Mouse (Mus musculus): Measurements from ENCODE around the gene Trappc6a. TPM values are rescaled to one million over a fixed set of nuclear protein-coding genes. Genes with fewer than 3 reads are reported as not detected.

Gene Trappc6a
- polyA plus RNA-seq, 1 experiment from 2014 or later, result 73.2 TPM

DNA sequence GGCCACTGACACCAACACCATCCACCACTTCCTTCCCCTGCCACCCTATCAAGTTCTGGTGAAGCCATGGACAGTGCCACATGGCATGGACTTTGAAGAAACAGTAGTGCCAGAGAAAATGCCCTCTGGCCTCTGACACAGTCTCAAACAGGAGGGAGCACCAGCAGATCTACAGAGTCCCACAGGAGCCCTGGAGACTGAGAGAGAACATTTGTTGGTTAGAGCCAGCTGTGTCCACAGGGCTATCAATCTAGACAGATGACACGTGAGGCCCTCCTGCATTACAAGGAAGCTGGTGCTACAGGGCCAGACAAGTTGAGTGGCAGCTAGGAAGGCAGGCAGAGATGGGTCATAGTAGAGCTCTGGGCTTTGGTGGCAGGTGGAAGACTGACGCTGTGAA, 44.2 kb downstream of the Trappc6a start:
- no peak for ATAC-seq (replicated peaks; ENCODE audit: insufficient number of reproducible peaks, insufficient read depth, low FRiP score, low read depth)
- WGBS, result 38% methylated on average over 2 of the region's 2 CpGs
- Histone ChIP-seq H3K9ac (no peak overlapping the region), H3K27ac (no peak overlapping the region), H3K4me3 (no peak overlapping the region), H3K4me2 (no peak overlapping the region), H3K9me3 (replicated peaks) (no peaks in the 10 kb centered on the region), H3K27me3 (no peaks in the 10 kb centered on the region), H3K4me1 (replicated peaks) (peaks cover 22% of the 10 kb centered on the region), H3K36me3 (no peaks in the 10 kb centered on the region; the same call in 1 of the 2 replicates)

DNA sequence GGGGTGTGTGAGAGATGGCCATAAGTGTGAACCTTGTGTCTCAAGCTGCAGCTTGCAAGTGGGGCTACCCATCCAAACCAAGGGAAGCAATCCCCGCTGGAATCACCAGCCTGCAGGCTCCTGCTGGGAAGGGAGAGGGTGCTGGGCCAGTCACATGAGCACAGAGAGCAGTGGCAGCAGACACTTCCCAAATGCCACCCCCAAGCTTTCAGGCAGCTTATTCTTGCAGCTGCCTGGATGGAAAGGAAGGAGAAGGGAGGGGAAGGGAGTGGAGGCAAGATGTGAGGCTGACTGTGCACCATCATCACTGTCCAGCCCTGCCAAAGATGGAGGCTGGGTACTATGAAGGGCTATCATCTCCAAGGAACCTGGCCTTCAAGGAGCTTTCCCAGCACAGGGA, 46.0 kb downstream of the Trappc6a start:
- Histone ChIP-seq H3K9me3 (replicated peaks) (no peaks in the 10 kb centered on the region), H3K9ac (no peak overlapping the region), H3K4me1 (replicated peaks) (peaks cover 39% of the 10 kb centered on the region), H3K27ac (no peak overlapping the region), H3K36me3 (no peaks in the 10 kb centered on the region; the same call in 1 of the 2 replicates), H3K4me3 (no peak overlapping the region), H3K4me2 (no peak overlapping the region), H3K27me3 (no peaks in the 10 kb centered on the region)
- no peak for ATAC-seq (replicated peaks; ENCODE audit: insufficient number of reproducible peaks, insufficient read depth, low FRiP score, low read depth)
- WGBS, result 90% methylated on average over 1 of the region's 1 CpGs

DNA sequence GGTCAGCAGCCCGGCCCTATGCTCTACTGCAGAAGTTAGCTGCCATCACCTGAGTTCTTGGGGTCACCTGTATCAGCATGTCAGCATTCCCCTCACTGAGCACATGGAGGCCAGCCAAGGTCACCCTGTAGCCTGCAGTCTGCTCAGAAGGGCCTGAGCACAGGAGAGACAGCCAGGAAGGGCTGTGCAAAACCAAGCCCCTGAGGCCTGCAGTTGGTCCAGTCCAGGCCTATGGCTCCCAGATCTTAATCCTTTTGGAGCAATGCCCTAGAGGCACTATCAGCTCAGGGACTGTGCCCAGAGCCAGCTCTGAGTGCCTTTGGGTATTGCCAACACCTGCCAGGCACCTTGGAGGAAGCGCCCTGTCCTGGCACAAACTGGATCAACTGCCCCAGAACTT, 48.9 kb downstream of the Trappc6a start:
- Histone ChIP-seq H3K4me1 (replicated peaks) (peaks cover 59% of the 10 kb centered on the region), H3K27ac (peak overlapping the region; percentile 53), H3K4me3 (no peak overlapping the region), H3K9ac (no peak overlapping the region), H3K36me3 (no peaks in the 10 kb centered on the region; the same call in 1 of the 2 replicates), H3K9me3 (replicated peaks) (no peaks in the 10 kb centered on the region), H3K4me2 (no peak overlapping the region), H3K27me3 (no peaks in the 10 kb centered on the region)
- no peak for ATAC-seq (replicated peaks; ENCODE audit: insufficient number of reproducible peaks, insufficient read depth, low FRiP score, low read depth)
- 73% methylated on average over 2 of the region's 2 CpGs for WGBS

DNA sequence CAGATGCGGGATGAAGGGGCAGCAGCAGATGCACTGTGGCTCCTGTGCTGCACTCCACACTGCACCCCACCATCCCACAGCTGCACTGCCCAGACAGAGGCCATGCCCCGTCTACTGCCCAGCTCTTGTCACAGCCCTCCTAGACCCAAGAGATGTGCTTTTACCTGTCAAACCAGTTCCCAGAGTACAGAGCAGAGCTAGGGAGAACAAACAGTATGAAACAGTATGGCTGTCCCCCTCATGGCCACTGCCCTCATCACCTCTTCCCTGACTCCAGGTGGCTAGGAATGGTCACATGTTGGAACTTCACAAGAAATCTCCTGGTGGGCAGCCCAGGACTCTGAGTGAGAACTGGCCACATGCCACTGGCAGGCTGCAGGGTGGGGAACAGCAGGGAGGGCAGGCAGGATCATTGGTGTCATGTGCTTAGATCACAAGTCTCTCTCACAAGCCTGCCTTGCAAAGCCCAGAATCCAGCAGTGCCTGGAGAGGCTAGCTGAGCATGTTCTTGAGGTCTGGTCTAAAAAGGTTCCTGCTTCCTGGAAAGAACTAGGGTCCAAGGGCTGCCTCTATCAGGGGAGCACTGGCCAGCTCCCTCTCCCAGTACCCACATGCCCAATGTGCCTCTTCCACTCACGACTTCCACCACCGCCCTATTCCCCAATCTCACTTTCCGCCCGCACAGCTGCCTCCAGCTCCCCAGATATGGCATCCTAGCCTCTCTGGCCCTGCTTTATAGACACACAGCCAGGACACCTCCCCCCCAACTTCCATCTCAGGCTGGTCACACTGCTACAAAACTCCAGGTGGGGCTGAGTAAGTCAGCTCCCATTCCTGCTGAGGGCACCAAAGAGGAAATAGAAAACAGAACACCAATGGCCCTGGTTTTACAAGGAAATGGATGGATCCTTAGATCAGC, 50.0 kb downstream of the Trappc6a start:
- no peaks in the 10 kb centered on the region for H3K9me3 ChIP-seq (replicated peaks)
- H3K4me1 ChIP-seq (replicated peaks), result peaks cover 58% of the 10 kb centered on the region
- H3K27ac ChIP-seq, result 0 out of 2 replicates have a peak overlapping the region, but pooled peaks have one; percentile 30
- no peaks in the 10 kb centered on the region; the same call in 1 of the 2 replicates for H3K36me3 ChIP-seq
- 85% methylated on average over 6 of the region's 6 CpGs for WGBS
- H3K27me3 ChIP-seq, result no peaks in the 10 kb centered on the region
- H3K9ac ChIP-seq, result no peak overlapping the region
- no peak for ATAC-seq (replicated peaks; ENCODE audit: insufficient number of reproducible peaks, insufficient read depth, low FRiP score, low read depth)
- H3K4me2 ChIP-seq, result no peak overlapping the region
- no peak overlapping the region for H3K4me3 ChIP-seq

DNA sequence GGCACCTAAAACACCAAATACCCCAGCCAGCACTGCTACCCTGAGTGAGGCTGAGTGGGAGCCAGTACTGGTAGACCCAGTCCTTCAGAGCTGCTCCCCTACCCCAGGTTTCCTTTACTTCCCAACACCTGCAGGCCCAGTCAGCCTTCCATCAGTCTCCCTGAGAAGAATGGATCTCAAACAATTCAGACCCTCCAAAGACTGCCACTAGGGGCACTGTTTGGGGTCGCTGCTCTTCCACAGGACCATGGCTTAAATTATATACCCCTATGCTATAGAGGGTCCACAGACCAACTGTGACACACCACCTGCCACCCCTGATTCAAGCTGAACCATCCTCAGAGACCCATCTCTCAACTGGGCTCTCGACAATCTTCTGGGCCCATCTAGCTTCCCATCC, 50.8 kb downstream of the Trappc6a start:
- no peak for ATAC-seq (replicated peaks; ENCODE audit: insufficient number of reproducible peaks, insufficient read depth, low FRiP score, low read depth)
- Histone ChIP-seq H3K9me3 (replicated peaks) (no peaks in the 10 kb centered on the region), H3K27ac (no peak overlapping the region), H3K36me3 (peaks cover 3% of the 10 kb centered on the region; the same call in 1 of the 2 replicates), H3K4me3 (no peak overlapping the region), H3K9ac (no peak overlapping the region), H3K27me3 (no peaks in the 10 kb centered on the region), H3K4me2 (no peak overlapping the region), H3K4me1 (replicated peaks) (peaks cover 65% of the 10 kb centered on the region)
- WGBS, result 40% methylated on average over 2 of the region's 2 CpGs

DNA sequence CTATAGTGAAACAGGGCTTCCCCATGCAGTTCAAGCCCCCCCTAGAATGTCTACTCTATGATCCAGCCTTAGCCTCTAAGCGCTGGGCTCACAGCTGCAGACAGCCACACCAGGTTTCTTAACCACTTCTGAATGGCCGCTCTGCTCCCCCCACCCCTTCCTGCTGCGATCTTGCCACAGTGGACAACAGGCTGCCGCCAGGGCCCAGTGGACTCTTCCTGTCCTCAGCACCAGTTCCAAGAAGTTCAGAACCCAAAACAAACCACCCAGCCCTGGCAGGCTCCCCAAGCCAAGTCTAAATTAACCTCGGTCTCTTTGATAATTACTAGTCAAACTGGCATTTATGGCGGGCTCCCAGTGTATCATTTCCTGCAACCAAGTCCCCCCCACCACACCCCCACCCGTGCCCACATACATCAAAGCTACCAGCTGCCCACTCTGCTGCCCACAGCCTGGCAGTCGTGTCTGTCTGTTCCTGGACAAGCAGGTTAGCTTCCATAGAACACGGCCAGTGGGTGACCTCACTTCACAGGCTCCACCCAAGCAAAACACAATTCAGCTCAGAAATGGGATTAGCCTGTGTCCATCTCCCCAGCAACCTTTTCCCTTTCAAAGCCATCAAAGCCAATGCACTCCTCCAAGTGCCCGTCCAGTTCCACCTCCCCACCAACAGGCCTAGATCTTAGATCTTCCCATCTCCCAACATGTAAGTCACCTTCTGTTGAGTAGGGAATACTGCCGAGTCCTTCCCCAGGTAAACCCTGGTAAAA, 52.5 kb downstream of the Trappc6a start:
- WGBS, result 19% methylated on average over 11 of the region's 11 CpGs
- H3K4me3 ChIP-seq, result peak overlapping the region; percentile 80
- H3K4me2 ChIP-seq, result peak overlapping the region; percentile 94
- H3K36me3 ChIP-seq, result peaks cover 19% of the 10 kb centered on the region
- H3K27me3 ChIP-seq, result no peaks in the 10 kb centered on the region
- peak overlapping the region; percentile 84 for H3K9ac ChIP-seq
- H3K4me1 ChIP-seq (replicated peaks), result peaks cover 61% of the 10 kb centered on the region
- H3K27ac ChIP-seq, result peak overlapping the region; percentile 90
- ATAC-seq (replicated peaks; ENCODE audit: insufficient number of reproducible peaks, insufficient read depth, low FRiP score, low read depth), result no peak
- H3K9me3 ChIP-seq (replicated peaks), result no peaks in the 10 kb centered on the region; the same call in 1 of the 2 replicates

DNA sequence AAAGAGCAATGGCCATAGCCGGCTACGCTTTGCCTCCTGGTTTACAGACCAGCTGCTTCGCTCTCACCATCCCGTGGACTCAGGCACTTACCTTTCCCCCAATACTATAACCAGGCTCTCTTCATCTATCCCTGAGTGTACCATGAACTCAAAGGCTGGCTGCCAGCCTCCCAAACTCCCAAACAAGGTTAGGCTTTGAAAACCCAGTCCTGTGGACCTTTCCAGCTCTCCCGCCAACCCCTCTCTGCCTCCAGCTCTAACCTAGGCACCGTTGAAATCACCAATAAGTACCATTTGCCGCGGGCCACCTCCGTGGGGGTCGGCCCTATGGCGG, 53.2 kb downstream of the Trappc6a start:
- Histone ChIP-seq H3K4me1 (replicated peaks) (peaks cover 58% of the 10 kb centered on the region), H3K9me3 (replicated peaks) (no peaks in the 10 kb centered on the region; the same call in 1 of the 2 replicates), H3K4me2 (peak overlapping the region; percentile 94), H3K27me3 (no peaks in the 10 kb centered on the region), H3K36me3 (peaks cover 19% of the 10 kb centered on the region), H3K9ac (peak overlapping the region; percentile 84), H3K4me3 (peak overlapping the region; percentile 80), H3K27ac (peak overlapping the region; percentile 90)
- WGBS, result under 1% methylated on average over 11 of the region's 11 CpGs
- no peak for ATAC-seq (replicated peaks; ENCODE audit: insufficient number of reproducible peaks, insufficient read depth, low FRiP score, low read depth)

DNA sequence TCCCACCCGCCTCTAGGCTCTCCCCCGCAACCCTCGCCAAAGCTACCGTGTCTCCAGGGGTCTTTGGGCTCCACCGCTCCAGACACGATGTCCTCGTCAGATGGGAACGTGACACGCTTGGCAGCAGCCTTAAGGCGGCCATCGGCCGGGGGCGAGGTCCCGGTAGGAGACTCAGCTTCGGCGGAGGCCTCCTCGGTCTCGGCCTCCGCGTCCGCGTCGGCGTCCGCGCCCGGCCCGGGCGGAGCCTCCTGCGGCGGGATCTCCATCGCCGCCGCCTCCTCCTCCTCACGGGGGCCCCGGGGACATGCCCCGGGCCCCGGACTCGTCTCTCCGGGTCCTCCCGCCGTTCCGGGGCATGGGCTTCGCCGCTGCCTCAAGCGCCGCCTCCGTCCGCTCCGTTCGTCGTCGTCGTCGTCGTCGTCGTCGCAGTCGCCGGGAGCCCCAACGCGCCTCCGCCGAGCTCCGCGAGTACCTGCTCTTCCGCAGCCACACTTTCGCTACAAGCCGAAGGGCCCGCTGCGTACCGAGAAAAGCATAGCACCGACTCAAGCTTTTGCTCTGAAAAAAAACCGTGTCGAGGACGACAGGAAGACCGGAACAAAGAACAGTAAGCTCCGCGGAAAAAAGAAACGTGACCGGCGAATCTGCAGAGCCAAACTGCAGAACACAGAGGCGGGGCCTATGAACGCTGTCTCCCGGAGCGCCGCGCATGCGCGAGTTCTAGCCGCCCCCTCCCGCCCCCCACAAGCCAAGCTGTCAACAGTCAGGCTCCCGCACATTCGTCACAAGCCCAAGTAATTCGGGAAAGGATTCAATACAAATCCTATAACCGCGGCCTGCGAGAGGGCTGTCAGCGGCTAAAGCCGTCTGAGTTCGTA, 53.8 kb downstream of the Trappc6a start:
- Histone ChIP-seq H3K27ac (peak overlapping the region; percentile 90), H3K27me3 (no peaks in the 10 kb centered on the region), H3K9me3 (replicated peaks) (no peaks in the 10 kb centered on the region; the same call in 1 of the 2 replicates), H3K4me3 (peak overlapping the region; percentile 80), H3K4me1 (replicated peaks) (peaks cover 52% of the 10 kb centered on the region), H3K9ac (peak overlapping the region; percentile 84), H3K36me3 (peaks cover 24% of the 10 kb centered on the region), H3K4me2 (peak overlapping the region; percentile 94)
- under 1% methylated on average over 102 of the region's 102 CpGs for WGBS
- peak; percentile 88 for ATAC-seq (replicated peaks; ENCODE audit: insufficient number of reproducible peaks, insufficient read depth, low FRiP score, low read depth)

DNA sequence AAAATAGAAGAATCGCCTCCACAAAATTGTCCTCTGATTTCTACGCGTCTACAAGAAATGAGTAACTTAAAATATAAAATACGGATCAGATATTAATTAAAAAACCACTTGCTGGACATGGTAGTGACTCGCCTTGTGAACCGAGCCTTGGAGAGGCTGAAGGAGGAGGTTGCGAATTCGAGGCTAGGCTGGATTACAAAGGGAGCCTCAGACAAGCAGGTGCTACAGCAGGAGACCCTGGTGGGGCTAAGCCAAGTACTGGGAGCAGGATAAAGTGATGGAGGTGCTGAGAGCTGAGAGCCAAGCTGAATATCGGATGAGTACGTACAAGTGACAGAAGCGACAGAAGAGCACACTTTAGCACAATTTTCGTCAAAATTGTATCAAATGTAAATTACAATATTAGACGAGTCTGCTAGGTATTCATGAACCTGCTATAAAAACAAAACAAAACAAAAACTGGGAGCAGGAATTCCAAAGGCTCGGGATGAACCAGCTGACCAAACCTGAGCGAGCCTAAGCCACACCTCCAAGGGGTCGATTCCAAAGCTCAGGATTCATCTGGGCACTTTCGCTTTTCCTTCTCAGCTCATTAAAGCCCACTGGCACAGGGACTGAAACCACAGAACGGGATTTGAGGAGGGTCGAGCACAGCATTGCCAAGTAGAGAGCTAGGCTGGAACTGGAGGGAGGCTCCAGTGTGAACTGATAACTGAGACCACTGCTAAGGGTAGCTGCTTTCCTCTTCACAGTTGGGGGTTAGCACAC, 54.6 kb downstream of the Trappc6a start, which contains the start of gene Ppp1r37:
Gene Ppp1r37 (minus strand): TSS at position 434 of the 768 bp plus-strand sequence.
- peaks cover 28% of the 10 kb centered on the region for H3K36me3 ChIP-seq
- no peak for ATAC-seq (replicated peaks; ENCODE audit: insufficient number of reproducible peaks, insufficient read depth, low FRiP score, low read depth)

DNA sequence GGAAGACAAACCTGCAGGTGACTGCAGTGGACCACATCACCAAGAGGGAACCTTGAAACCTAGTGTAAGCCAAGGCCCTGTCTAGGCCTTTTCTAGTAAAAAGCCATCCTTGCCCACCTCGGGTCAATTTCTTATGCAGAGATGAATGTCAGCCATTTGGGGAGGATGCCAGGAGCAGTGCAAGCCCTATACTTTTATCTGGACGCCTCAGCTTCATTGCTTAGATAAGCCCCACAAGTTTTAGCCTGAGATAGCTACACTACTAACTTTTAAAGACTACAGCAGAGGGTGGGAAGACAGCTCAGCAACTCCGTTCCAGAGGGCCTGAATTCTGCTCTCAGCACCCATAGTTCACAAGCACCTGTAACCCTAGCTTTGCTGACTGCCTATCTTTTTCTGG, 55.7 kb downstream of the Trappc6a start:
- Histone ChIP-seq H3K9me3 (replicated peaks) (no peaks in the 10 kb centered on the region; the same call in 1 of the 2 replicates), H3K27me3 (no peaks in the 10 kb centered on the region), H3K27ac (no peak overlapping the region), H3K9ac (no peak overlapping the region), H3K4me1 (replicated peaks) (peaks cover 34% of the 10 kb centered on the region), H3K36me3 (peaks cover 28% of the 10 kb centered on the region), H3K4me3 (no peak overlapping the region), H3K4me2 (no peak overlapping the region)
- no peak for ATAC-seq (replicated peaks; ENCODE audit: insufficient number of reproducible peaks, insufficient read depth, low FRiP score, low read depth)
- 72% methylated on average over 3 of the region's 3 CpGs for WGBS

More for the DNA sequence above, 54.6 kb downstream of the Trappc6a start, which contains the start of gene Ppp1r37:
- H3K9me3 ChIP-seq (replicated peaks), result no peaks in the 10 kb centered on the region; the same call in 1 of the 2 replicates
- H3K27ac ChIP-seq, result peak within 1 kb of the TSS; percentile 90
- peak within 1 kb of the TSS; percentile 94 for H3K4me2 ChIP-seq
- H3K9ac ChIP-seq, result peak within 1 kb of the TSS; percentile 84
- WGBS, result 3% methylated on average over 19 of the region's 19 CpGs
- peaks cover 44% of the 10 kb centered on the region for H3K4me1 ChIP-seq (replicated peaks)
- H3K27me3 ChIP-seq, result no peaks in the 10 kb centered on the region
- H3K4me3 ChIP-seq, result peak within 1 kb of the TSS; percentile 80

Data from heart, embryonic 15.5 days (tissue).